Mouse (Mus musculus) gastrocnemius, postnatal 36 days (tissue): ENCODE data around the gene Tesc. TPM values are rescaled to one million over a fixed set of nuclear protein-coding genes. Genes with fewer than 3 reads are reported as not detected.

Experiments
- DNase-seq, 2 experiments: peaks; one replicate each; pipeline ENCODE4 v3.0.0; 2022
- intact Hi-C: fragments of 180-260 bp; cut with DNase I; formaldehyde crosslinking; loops from one replicate; pipeline ENCODE4 v1.15.1; 2025
- total RNA-seq, 2 experiments: library from RNA; stranded (reverse); gene quantifications; 2 replicates each; pipeline ENCODE4 v1.2.3; 2021

Gene Tesc
- total RNA-seq, 2 experiments from 2014 or later: 0.44 to 0.71 TPM

DNA sequence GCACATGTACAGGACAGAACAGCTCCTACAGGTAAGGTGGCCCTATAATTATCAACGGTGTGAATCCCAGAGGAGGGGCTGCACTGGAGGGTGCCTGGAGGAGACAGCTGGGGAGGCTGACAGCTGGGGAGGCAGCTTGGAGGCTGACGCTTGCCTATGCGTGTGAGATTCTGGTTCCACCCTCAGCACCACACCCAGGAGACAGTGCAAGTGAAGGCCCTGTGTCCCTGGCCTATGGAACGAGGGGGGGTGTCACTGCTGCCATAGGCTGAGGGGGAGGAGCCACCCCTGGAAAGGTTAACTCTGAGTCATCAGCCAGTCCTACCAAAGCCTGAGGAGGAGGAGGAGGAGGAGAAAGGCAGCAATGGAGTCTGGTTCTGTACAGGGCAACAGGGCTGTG lies 40.0 kb downstream of the Tesc start:
- intact Hi-C loops: no loop called here
- DNase-seq: no peak

DNA sequence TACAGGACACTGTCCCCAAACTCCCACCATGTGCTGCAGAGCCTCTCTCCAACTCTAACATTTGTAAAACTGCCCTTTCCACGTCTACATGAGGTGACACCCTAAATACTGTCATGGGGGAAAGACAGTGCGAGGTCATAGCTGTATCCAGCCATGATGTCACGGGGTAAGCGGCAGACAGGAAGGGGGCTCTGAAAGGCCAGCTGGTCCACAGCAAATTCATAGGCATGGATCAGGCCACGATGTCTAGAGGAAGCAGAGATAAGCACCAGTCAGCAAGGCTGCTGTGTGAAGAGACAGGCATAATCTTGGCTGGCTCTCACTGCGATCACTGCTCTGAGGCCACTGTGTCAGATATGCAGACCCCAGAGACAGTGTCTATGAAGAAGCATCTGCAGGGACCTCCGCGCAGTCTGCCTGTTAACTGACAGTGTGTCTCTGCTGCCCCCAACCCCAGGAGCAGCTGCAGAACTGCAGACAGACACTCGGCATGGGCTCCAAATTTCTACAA lies 40.5 kb downstream of the Tesc start:
- DNase-seq: no peak
- intact Hi-C loops: loop anchor here (1.0 kb wide), 1 partner anchor 63 kb away; no protein-coding TSS in a partner anchor

DNA sequence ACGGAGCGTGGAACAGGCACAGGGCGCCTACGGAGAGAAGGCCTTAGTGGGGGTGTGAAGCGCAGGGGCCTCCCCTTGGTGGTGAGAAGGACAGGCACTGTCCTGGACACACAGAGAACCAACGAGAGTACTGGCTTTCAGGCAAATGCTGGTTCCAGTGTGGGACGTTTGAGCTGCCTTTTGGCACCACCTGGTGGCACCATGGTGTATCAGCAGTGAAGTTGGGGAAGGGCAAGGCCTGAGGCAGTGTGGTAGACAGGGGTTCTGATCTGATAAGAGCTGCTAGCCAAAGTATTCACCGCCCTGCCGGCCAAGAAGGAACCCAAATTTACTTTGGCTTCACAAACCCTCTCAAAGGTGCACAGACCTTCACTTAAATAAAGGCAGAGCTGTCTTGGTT lies 41.8 kb downstream of the Tesc start:
- DNase-seq: peak in 1 of 2 experiments; percentile 52
- intact Hi-C loops: no loop called here

DNA sequence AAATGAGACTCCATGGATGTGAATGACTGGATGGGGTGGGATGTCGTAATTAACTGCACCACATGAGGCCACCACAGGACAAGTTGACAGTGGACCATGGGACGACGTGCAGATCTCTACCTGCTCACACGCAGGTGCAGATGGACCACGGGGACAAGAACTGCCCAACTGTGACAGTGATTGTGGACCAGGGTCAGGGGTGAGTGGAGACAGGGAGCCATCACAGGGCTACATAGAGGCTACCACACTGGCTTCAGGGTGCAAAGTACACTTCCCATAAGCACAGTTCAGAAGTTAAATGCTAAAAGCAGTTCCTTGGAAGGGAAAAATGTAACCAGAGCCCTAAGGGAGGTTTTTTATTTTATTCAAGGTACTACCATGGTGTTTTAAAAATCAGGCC lies 44.2 kb downstream of the Tesc start:
- no peak for DNase-seq
- intact Hi-C loops: no loop called here

DNA sequence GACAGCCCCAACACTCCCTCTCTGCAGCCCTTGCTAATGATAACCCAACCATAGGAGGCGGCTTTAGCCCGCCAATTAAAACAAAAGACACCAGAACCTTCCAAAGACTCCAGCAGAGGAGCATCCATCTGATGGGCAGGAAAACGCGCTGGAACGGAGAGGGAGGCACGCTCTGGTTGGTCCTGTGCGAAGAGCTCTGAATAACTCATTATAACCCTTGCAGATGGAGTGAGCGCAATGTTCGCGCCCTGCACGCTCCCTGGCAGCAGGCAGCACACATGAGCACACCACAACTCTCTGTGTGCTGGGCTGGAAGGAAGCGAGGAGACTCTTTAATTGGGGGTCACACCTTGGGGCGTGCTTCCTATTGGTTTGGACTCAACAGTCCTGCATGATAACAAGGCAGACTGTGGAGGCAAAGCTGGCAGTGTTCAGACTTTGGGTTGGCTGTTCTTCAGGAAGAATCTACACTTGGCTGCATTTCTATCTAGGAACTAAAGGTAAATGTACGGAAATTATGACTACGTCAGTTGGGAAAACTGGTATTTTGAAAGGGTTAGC lies 45.8 kb downstream of the Tesc start:
- intact Hi-C loops: no loop called here
- no peak for DNase-seq

DNA sequence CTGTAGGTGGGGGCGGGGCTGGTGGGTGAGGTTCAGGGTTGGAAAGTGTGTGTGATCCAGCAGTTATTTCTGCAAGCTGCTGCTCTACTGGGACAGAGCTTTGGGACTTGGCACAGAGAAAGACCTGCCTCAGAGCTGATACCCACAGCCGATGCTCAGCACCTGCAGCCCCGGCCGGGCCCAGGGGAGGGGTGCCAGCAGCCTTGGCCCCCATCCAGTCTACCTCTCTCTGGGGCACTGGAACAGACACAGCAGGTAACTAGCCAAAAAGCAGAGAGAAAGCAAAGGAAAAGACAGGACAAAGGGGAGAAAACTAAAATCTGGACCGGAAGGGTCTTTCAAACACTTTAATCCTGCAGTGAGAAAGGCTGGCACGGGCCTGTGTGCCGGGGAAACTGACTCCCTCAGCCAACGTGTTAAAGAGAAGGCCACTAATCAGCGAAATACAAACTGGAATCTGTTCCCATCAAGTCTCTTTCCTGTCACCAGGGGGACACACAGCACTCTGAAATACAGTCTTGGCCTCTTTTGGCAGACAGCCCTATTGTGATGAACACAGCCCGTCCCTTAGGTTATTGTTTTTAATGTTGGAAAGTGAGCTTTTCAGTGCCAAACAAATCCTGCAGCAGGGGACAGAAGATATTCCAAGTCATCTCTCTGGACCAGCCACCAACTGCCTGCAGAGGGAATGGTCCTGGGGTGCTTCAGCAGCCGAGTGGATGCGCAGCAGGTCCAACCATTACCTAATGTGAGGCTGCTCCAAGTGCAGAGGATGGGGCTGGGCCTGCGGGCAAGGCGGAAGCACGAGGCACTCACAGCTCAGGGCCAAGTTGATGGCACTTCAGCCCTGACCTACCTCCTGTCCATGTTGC lies 49.4 kb downstream of the Tesc start:
- no peak for DNase-seq
- intact Hi-C loops: loop anchor here (5.0 kb wide), 1 partner anchor 560 kb away; no protein-coding TSS in a partner anchor

DNA sequence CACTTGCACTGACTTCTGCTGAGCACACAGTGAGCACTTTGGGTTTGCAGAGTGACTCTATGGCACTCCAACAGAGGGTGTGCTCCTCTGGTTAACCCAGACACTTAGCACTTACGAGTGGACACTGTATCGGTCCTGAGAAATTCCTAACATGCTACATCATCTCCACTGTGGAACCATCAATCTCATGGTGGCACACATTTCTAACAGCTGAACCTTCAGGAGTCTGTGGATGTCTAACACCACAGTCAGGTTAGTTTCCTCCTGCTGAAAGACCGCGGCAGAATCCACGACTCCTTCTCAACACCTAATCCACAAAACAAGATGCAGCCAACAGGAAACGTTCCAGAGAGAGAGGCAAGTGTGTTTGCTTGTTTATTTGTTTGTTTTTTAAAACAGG lies 51.0 kb downstream of the Tesc start:
- no peak for DNase-seq
- intact Hi-C loops: loop anchor here (5.0 kb wide), 1 partner anchor 559 kb away; no protein-coding TSS in a partner anchor

DNA sequence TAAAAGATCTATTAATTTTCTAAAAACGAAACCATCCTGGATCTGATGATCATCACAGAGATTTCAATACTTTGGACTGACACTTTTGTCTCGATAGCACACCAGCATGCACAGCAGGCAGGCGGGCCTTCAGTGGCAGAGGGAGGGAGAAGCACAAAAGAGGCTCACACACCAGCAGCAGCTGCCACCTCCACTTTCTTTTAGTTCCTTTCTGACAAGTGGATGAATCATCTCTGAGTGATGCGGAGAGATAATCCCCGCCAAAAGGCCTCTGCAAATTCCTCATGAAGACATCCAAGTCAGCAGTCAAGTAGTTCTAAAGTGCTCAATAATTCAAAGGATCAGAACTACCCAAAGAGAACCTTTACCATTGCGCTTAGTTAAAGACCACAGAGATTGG lies 51.8 kb downstream of the Tesc start:
- intact Hi-C loops: loop anchor here (5.0 kb wide), 1 partner anchor 558 kb away; no protein-coding TSS in a partner anchor
- no peak for DNase-seq

DNA sequence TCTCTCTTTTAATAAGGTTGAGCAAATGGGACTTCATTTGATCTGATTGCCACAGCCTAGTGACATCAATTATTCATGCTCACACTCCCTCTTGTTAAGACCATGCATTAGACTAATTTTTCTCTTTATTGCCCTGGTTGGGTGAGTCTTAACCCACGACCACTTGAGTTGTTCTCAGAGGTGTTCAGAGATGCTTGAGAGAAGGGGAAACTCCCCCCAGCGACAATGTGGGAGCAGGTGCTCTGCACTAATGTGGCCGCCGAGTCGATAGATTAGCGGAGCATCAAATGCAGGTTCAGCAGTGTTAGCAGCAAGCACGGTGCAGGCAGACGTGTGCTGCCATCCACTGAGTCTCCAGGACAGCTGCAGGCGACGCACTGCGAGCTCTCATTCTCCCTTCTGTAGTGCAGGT lies 52.3 kb downstream of the Tesc start:
- intact Hi-C loops: loop anchor here (5.0 kb wide), 1 partner anchor 557 kb away; no protein-coding TSS in a partner anchor
- DNase-seq: no peak

DNA sequence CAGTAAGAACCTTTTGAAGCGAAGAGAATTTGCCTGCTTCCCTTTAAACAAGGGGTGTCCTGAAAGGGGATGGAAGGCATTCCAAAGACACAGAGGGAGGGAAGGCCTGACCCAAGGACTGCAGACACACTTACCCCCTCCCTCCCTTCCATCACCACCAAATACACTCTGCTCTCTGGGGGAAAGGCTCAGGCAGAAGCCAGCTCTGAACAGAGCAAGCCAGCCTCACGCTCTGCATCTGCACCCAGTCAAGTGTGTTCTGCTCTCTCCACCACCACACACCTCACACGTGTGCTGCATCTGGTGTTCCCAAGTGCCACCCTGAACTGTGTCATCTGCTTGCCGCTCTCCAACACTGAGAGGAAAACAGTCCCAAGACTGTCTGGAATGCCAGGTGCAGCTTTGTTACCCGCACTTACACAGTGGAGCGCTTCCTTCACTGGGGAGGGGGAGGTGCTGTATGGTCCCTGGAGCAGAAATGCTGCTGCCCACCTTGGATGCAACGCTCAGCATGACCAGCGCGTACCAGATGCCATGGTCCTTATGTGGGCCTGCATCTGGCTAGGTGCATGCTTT lies 53.9 kb downstream of the Tesc start:
- intact Hi-C loops: no loop called here
- DNase-seq: no peak

DNA sequence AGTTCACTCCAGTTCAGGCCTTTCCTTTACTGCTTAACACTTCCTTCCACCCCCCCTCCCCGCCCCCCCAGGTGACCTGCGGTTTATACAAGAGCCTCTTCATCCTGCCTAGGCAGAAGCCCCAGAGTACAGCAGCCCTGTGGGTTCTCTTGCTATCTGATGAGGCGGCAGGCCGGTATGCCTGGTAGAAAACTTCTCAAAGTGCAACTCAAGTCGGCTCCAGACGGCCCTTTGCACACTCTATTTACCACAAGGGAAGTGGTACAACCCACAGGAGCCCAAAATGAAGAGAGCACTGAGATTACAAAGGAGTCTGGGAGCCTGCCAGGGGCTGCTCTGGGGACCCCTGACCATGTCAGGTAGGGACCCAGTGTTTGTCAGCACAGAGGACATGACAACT lies 54.5 kb downstream of the Tesc start:
- intact Hi-C loops: no loop called here

DNA sequence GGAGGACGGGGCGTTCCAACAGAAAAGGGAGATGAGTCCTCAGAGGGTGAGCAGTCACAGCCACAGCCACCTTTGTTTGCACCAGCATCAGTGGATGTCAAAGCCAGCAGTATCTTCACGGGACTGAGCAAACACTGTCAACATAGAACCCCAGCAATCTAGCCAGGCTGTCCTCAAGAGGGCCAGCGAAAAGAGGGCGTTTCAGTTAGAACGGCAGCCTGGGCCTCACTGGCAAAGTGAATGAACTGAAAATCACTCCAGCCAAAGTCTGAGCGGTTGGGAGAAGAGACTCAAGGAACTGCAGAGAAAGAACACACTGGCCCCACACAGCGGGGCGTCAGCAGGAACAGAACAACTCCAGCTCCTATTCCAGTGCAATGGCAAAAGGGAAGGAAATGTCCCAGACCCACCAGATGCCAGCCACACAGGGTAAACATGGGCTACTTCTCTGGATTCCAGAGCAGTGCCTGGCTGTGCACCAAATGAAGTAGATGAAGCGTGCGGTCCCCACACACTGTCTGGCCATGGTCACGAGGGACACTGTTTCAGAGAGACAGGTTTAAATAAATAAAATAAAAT lies 55.6 kb downstream of the Tesc start:
- intact Hi-C loops: no loop called here
- DNase-seq: no peak

More for the DNA sequence above, 54.5 kb downstream of the Tesc start:
- no peak for DNase-seq

DNA sequence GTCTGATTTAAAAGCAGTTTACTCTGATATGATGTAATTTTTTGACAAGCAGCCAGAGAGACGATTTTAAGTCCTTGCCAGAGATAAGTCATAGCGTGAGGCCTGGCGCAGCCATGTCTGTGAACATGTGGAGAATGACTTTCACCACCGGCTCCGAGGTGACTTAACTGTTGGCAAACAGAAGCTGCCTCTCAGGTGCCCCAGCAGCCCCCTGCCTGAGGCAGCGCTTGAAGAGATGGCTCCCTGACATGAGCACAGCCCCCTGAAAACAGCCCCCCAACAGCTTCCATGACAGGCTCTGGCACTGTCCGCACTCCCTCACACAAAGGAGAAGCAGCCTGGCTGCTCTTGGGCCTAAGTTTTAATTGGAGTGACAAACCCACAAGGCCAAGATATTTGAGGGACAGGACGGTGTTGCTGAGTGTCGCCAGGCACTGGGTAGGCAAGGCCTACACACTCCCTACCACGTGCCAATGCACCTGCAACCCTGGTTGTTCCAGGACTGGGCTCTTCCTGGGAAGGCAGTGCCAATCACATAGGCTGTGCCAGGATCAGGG lies 56.7 kb downstream of the Tesc start:
- intact Hi-C loops: no loop called here
- DNase-seq: no peak

DNA sequence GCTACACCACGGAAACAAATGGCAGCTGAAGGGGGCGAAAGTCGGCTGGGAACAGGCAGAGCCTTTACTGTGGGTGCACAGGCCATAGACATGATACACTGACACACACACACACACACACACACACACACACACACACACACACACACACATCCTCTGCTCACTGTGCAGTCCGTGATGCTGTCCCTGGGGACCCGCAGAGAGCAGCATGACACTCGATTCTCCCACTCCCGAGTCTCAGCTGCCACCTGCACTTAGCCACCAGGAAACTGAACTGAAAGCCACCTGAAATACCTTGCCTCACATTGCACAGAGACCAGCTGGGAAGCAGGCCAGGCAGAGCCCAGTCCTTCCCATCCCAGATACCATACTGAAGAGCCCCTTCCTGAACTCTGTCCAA lies 57.8 kb downstream of the Tesc start:
- intact Hi-C loops: no loop called here
- no peak for DNase-seq

DNA sequence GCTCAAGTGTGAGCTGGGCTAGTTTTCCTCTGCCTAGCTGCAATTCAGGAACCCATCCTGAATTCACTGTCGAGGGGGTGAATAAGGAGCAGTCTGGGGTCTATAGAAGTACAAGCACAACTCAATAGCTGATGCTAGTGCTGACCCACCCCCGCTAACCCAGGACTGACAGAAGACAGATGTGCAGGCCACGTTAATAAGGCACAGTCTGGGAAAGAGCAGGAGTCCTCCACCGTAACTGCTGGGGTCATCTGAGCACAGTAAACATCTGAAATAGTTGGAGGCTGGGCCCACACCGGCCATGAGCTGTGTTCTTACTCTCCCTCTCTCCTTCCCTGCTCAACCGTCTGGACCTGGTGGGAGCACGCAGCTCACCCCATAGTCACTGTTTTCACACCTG lies 59.4 kb downstream of the Tesc start:
- intact Hi-C loops: no loop called here
- no peak for DNase-seq

DNA sequence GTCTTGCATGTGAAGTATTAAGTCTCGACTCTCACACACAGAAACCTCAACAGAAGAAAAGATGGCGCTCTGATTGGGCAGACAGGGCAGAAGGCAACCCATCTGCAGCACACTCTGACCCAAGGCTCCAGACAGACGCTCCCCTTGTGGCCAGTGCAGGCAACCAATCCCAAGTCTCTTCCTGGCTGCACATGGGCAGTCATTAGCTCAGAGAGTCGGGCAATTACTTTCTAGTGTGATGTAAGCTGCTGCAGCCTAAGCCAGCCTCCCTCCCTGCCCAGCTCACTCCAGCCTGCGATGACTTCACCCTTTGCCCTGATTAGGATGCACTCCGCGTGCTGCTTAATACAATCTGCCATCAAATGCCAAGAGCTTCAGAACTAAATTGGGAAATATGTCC lies 61.6 kb downstream of the Tesc start:
- intact Hi-C loops: no loop called here
- no peak for DNase-seq

DNA sequence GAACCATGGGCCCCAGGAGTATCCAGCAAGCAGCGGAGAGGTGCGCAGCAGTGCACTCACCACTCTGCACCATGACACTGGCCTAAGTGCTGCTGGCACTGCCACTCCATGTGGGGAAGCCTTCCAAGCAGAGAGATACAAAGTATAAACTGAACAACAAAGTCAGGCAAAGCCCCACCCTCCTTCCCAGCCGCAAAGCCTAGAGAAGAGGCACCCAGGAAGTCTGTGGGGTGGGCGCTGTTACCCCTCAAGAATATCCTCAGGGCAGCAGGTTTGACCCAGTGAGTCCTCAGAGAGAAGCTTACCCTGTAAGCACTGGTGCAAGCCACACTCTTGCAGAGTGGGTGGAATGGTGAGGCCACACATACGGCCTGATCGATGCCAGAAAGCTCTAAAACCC lies 62.6 kb downstream of the Tesc start:
- intact Hi-C loops: loop anchor here (5.0 kb wide), 1 partner anchor 62 kb away; no protein-coding TSS in a partner anchor
- no peak for DNase-seq

DNA sequence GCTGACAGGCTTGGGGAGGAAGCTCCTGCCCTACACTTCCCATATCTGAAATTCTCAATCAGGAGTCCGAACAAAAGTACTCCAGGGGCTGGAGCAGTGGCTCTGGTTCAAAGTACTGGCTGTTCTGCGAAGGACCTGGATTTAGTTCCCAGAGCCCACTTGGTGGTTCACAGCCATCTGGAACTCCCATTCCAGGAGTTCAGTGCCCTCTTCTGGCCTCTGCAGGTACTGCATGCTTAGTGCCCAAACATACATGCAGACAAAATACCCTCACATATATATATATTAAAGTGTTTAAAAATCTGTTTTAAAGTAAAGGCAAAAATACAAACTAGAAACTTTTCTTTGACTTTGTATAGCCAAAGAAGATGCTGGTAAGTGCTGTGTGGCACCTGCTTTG lies 63.3 kb downstream of the Tesc start:
- DNase-seq: no peak
- intact Hi-C loops: loop anchor here (5.0 kb wide), 1 partner anchor 61 kb away; no protein-coding TSS in a partner anchor

DNA sequence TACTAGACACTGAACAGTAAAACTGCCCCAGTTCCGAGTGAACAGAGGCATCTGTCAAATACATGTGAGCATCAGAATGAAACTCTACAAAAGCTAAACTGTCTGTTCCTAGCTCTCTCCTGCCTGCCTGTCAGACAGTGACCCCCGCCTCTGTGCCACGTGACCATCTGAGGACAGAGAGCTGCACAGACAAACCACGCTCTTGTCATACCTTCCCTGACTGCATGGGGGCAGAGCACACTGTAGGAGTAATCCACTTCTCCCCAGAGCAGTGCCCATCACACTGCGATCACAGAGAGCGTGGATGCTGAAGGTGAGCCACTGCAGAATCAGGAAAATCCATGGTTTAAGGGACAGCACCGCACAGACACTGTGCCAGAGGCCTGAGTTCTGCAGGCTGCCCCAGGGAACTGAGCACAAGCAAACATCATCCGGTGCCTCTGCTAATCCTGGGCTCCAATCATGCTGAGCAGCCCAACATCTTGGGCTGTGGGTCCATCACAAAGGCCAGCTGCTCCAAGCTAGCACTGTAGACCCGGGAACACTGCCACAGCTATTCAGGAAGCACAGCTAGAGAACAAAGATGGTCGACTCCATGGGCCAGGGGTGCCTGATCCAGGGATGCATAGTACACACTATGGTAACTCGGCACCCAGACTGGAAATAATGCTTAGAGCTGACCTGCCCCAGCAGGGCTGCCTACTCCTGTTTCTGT lies 65.9 kb downstream of the Tesc start:
- intact Hi-C loops: loop anchor here (5.0 kb wide), 1 partner anchor 59 kb away; no protein-coding TSS in a partner anchor
- DNase-seq: no peak

DNA sequence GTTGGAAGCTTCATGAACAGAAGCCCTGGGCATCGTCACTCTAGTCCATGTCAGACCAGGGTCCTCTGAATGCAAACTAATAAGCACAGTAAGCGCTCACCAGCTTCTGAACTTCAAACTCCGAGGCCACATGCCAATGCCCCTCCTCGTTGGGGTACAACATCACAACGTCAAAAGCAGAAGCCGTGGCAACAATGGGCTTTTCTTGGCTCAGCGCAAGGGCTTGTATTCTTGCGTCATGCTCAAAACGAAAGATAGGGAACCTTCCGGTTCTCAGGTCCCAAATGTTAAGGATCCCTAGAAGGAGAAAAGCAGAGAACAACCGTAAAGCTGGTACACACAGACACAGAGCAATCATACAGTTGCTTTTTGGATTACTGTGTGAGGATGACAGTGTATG lies 67.9 kb downstream of the Tesc start:
- no peak for DNase-seq
- intact Hi-C loops: no loop called here
